Mouse (Mus musculus): ENCODE measurements around the gene Zfp316. TPM values are rescaled to one million over a fixed set of nuclear protein-coding genes. Genes with fewer than 3 reads are reported as not detected.

Zfp316 gene
- polyA plus RNA-seq, 1 experiment from 2014 or later, result 10.1 TPM

DNA sequence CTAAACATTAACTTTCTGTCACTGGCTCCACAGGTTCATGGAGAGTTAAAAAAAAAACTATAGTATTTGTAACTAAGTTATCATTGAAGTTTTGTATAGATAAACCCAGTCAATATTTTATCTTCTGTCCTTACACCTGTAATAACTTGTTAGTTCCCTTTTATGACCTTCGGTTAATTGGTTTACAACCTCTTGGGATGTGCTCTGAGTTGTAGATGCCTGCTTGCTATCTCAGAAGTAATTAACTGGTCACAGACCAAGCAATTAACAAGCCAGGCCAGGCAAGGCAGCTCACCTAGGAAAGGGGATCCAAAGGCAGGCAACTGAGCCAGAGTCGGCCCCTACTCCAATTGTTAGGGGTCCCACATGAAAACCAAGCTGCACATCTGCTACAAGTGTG lies 56.0 kb downstream of the Zfp316 start:
- no peak for ATAC-seq (ENCODE audit: low read depth)
- WGBS, result 71% methylated on average over 2 of the region's 2 CpGs
- Histone ChIP-seq H3K9me3 (peaks cover 2% of the 10 kb centered on the region), H3K27ac (replicated peaks) (no peak overlapping the region), H3K27me3 (no peaks in the 10 kb centered on the region), H3K36me3 (no peaks in the 10 kb centered on the region), H3K4me1 (replicated peaks) (no peaks in the 10 kb centered on the region), H3K9ac (no peak overlapping the region), H3K4me2 (no peak overlapping the region), H3K4me3 (no peak overlapping the region)

DNA sequence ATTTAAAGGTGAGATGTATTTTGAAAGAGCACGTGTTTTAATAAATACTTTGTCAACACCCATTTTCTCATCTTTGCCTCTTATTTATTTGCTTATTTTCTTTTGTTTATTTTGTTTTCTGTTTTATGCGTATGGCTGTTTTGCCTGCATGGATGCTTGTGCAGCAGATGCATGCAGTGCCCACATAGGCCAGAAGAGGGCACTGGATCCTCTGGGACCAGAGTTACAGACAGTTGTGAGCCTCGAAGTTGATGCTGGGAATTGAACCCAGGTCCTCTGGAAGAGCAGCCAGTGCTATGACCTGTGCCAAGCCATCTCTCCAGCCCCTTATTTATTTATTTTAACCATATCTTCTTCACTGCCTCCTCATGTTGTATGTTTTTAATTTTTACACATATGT lies 64.8 kb downstream of the Zfp316 start:
- Histone ChIP-seq H3K27me3 (no peaks in the 10 kb centered on the region), H3K9ac (no peak overlapping the region), H3K36me3 (no peaks in the 10 kb centered on the region), H3K4me2 (no peak overlapping the region), H3K4me3 (no peak overlapping the region), H3K27ac (replicated peaks) (no peak overlapping the region), H3K4me1 (replicated peaks) (no peaks in the 10 kb centered on the region), H3K9me3 (peaks cover 9% of the 10 kb centered on the region)
- 70% methylated on average over 3 of the region's 3 CpGs for WGBS
- ATAC-seq (ENCODE audit: low read depth), result no peak

Other genes starting within 250 kb of the Zfp316 start
- 33.1 and 36.1 TPM in 2 replicates for gene Rnf216, start 157.0 kb downstream of the Zfp316 start, polyA plus RNA-seq (2015; fragmentation: Nextera tagmentation; extraction: Ambion mirVana)
- gene Olfr718-ps1, start 122.4 kb downstream of the Zfp316 start, polyA plus RNA-seq (2015; fragmentation: Nextera tagmentation; extraction: Ambion mirVana), result 0.04 TPM in 1 of 2 replicates, not detected in the other
- gene Rbak, start 89.2 kb downstream of the Zfp316 start, polyA plus RNA-seq (2015; fragmentation: Nextera tagmentation; extraction: Ambion mirVana), result 14.6 TPM in 2 replicates
- not detected in 2 replicates for gene Spdye4b, start 89.0 kb downstream of the Zfp316 start, polyA plus RNA-seq (2015; fragmentation: Nextera tagmentation; extraction: Ambion mirVana)
- not detected in 2 replicates for gene Spdye4a, start 43.1 kb downstream of the Zfp316 start, polyA plus RNA-seq (2015; fragmentation: Nextera tagmentation; extraction: Ambion mirVana)
- gene Zfp12, start 34.9 kb downstream of the Zfp316 start, polyA plus RNA-seq (2015; fragmentation: Nextera tagmentation; extraction: Ambion mirVana), result 22.0 and 23.6 TPM in 2 replicates
- gene Zfp853, start 23.6 kb upstream of the Zfp316 start, polyA plus RNA-seq (2015; fragmentation: Nextera tagmentation; extraction: Ambion mirVana), result 0.10 and 0.11 TPM in 2 replicates
- gene E130309D02Rik, start 45.3 kb upstream of the Zfp316 start, polyA plus RNA-seq (2015; fragmentation: Nextera tagmentation; extraction: Ambion mirVana), result 35.7 and 38.0 TPM in 2 replicates
- 71.3 and 74.0 TPM in 2 replicates for gene Zdhhc4, start 59.2 kb upstream of the Zfp316 start, polyA plus RNA-seq (2015; fragmentation: Nextera tagmentation; extraction: Ambion mirVana)
- 0.54 TPM in 1 of 2 replicates, not detected in the other for gene Grid2ip, start 87.3 kb upstream of the Zfp316 start, polyA plus RNA-seq (2015; fragmentation: Nextera tagmentation; extraction: Ambion mirVana)
- 161 and 179 TPM in 2 replicates for gene Kdelr2, start 133.8 kb upstream of the Zfp316 start, polyA plus RNA-seq (2015; fragmentation: Nextera tagmentation; extraction: Ambion mirVana)
- gene Daglb, start 194.6 kb upstream of the Zfp316 start, polyA plus RNA-seq (2015; fragmentation: Nextera tagmentation; extraction: Ambion mirVana), result 16.9 and 17.0 TPM in 2 replicates

All from neural tube, embryonic 13.5 days (tissue).